Mouse (Mus musculus) midbrain, embryonic 15.5 days (tissue): ENCODE measurements around the gene Zfp646. TPM values are rescaled to one million over a fixed set of nuclear protein-coding genes. Genes with fewer than 3 reads are reported as not detected.
"Not testable (repeated sequence)": the region's sequence is repeated elsewhere in the genome, so short reads cannot be mapped to it uniquely, and the experiment has no call there.

Experiments
- ATAC-seq: fragments of 200-750 bp; cut with Nextera tagmentation; replicated peaks from 2 replicates; pipeline ENCODE4 v1.8.0; 2017; ENCODE audit warnings: moderate TSS enrichment
- H3K27ac ChIP-seq: fragments of 300-500 bp; sonication (generic); 2 replicates; pipeline ENCODE4 v1.5.1; 2015; ENCODE audit warnings: mild to moderate bottlenecking, inconsistent platforms
- H3K27me3 ChIP-seq: fragments of 300-500 bp; sonication (generic); replicated peaks from 2 replicates; pipeline ENCODE4 v1.6.1; 2015; ENCODE audit warnings: inconsistent platforms
- H3K36me3 ChIP-seq: fragments of 300-500 bp; sonication (generic); replicated peaks from 2 replicates; pipeline ENCODE4 v1.6.1; 2015; ENCODE audit warnings: inconsistent platforms
- H3K4me1 ChIP-seq: fragments of 300-500 bp; sonication (generic); 2 replicates; pipeline ENCODE4 v1.6.1; 2015; ENCODE audit warnings: inconsistent platforms
- H3K4me2 ChIP-seq: fragments of 300-500 bp; sonication (generic); 2 replicates; pipeline ENCODE4 v1.6.1; 2015; ENCODE audit warnings: inconsistent platforms, mild to moderate bottlenecking, moderate library complexity
- H3K4me3 ChIP-seq: fragments of 300-500 bp; sonication (generic); 2 replicates; pipeline ENCODE4 v1.5.1; 2015; ENCODE audit warnings: mild to moderate bottlenecking, inconsistent platforms
- H3K9ac ChIP-seq: fragments of 300-500 bp; sonication (generic); 2 replicates; pipeline ENCODE4 v1.6.1; 2015; ENCODE audit warnings: mild to moderate bottlenecking, inconsistent platforms
- H3K9me3 ChIP-seq: fragments of 300-500 bp; sonication (generic); 2 replicates; pipeline ENCODE4 v1.6.1; 2016; ENCODE audit warnings: inconsistent platforms
- WGBS: fragments of 180-500 bp; shearing (Covaris S2); methylation state at CpG from one replicate; pipeline ENCODE4 v1.1.7; 2015; ENCODE audit warnings: mixed read lengths; 5-methylcytosine and 5-hydroxymethylcytosine counted together
- polyA plus RNA-seq: library from polyadenylated mRNA; unstranded; fragments of >200 nt; fragmentation: Nextera tagmentation; extraction: Ambion mirVana; gene quantifications from 2 replicates; pipeline ENCODE4 v1.2.1, GENCODE M21; 2015

Gene Zfp646
- polyA plus RNA-seq, result 10.6 and 11.4 TPM in 2 replicates

- under 1% methylated on average over 41 of the region's 41 CpGs for WGBS
- Histone ChIP-seq H3K4me2 (peak within 1 kb of the TSS; percentile 83), H3K9me3 (no peaks in the 10 kb centered on the region), H3K27me3 (no peaks in the 10 kb centered on the region), H3K27ac (peak within 1 kb of the TSS; percentile 99), H3K9ac (peak within 1 kb of the TSS; percentile 84), H3K36me3 (peaks cover 22% of the 10 kb centered on the region), H3K4me3 (peak within 1 kb of the TSS; percentile 81), H3K4me1 (peaks cover 39% of the 10 kb centered on the region)
- peak; percentile 93 for ATAC-seq
These were observed at the start of gene Zfp646 for GRCm38 (mm10) chr7:127876041-127876466. Zfp646 (plus strand) TSS chr7:127876221.

- H3K9me3 ChIP-seq, result no peaks in the 10 kb centered on the region
- 79% methylated on average over 2 of the region's 2 CpGs for WGBS
- H3K36me3 ChIP-seq, result no peaks in the 10 kb centered on the region
- H3K4me1 ChIP-seq, result peaks cover 3% of the 10 kb centered on the region; the same call in 1 of the 2 replicates
- no peak overlapping the region for H3K4me3 ChIP-seq
- no peak overlapping the region for H3K4me2 ChIP-seq
- ATAC-seq, result no peak
- no peaks in the 10 kb centered on the region for H3K27me3 ChIP-seq
- H3K27ac ChIP-seq, result no peak overlapping the region
- H3K9ac ChIP-seq, result no peak overlapping the region
These were observed 40.5 kb upstream of the Zfp646 start for GRCm38 (mm10) chr7:127835550-127835949.

GRCm38 (mm10) chr7:127837473-127837872, 38.5 kb upstream of the Zfp646 start:
- 89% methylated on average over 5 of the region's 5 CpGs for WGBS
- no peak overlapping the region for H3K4me3 ChIP-seq
- no peak overlapping the region for H3K9ac ChIP-seq
- no peaks in the 10 kb centered on the region for H3K36me3 ChIP-seq
- no peaks in the 10 kb centered on the region for H3K9me3 ChIP-seq
- peaks cover 9% of the 10 kb centered on the region for H3K4me1 ChIP-seq
- no peak overlapping the region for H3K27ac ChIP-seq
- H3K27me3 ChIP-seq, result no peaks in the 10 kb centered on the region
- no peak for ATAC-seq
- H3K4me2 ChIP-seq, result no peak overlapping the region

GRCm38 (mm10) chr7:127837878-127838277, 38.1 kb upstream of the Zfp646 start:
- H3K4me3 ChIP-seq, H3K9me3 ChIP-seq, H3K9ac ChIP-seq, H3K4me2 ChIP-seq, ATAC-seq, H3K27ac ChIP-seq, H3K36me3 ChIP-seq, H3K27me3 ChIP-seq: not testable (repeated sequence)
- H3K4me1 ChIP-seq, result peaks cover 13% of the 10 kb centered on the region
- WGBS, result 78% methylated on average over 4 of the region's 4 CpGs

- not testable (repeated sequence) for H3K9ac ChIP-seq, H3K4me2 ChIP-seq, H3K4me3 ChIP-seq, ATAC-seq, H3K27me3 ChIP-seq, H3K9me3 ChIP-seq, H3K36me3 ChIP-seq
- Histone ChIP-seq H3K4me1 (peaks cover 15% of the 10 kb centered on the region), H3K27ac (0 out of 2 replicates have a peak overlapping the region, but pooled peaks have one; percentile 90)
- 72% methylated on average over 2 of the region's 2 CpGs for WGBS
These were observed 36.0 kb upstream of the Zfp646 start for GRCm38 (mm10) chr7:127840031-127840430.

GRCm38 (mm10) chr7:127840886-127841285, 35.1 kb upstream of the Zfp646 start:
- Histone ChIP-seq H3K27ac (peak overlapping the region; percentile 90), H3K9me3 (no peaks in the 10 kb centered on the region), H3K27me3 (no peaks in the 10 kb centered on the region), H3K9ac (peak overlapping the region; percentile 60), H3K4me3 (peak overlapping the region; percentile 66), H3K36me3 (no peaks in the 10 kb centered on the region), H3K4me2 (peak overlapping the region; percentile 89), H3K4me1 (peaks cover 15% of the 10 kb centered on the region)
- 4% methylated on average over 15 of the region's 15 CpGs for WGBS
- ATAC-seq, result peak; percentile 44; the same call in 1 of the 2 replicates

GRCm38 (mm10) chr7:127841340-127842000, 34.6 kb upstream of the Zfp646 start:
- Histone ChIP-seq H3K4me1 (peaks cover 15% of the 10 kb centered on the region), H3K9me3 (no peaks in the 10 kb centered on the region), H3K27ac (peak overlapping the region; percentile 90), H3K4me2 (peak overlapping the region; percentile 89), H3K4me3 (peak overlapping the region; percentile 66), H3K9ac (peak overlapping the region; percentile 60), H3K27me3 (no peaks in the 10 kb centered on the region), H3K36me3 (no peaks in the 10 kb centered on the region)
- peak; percentile 96 for ATAC-seq
- under 1% methylated on average over 39 of the region's 46 CpGs for WGBS

- Histone ChIP-seq H3K4me3 (peak overlapping the region; percentile 66), H3K36me3 (no peaks in the 10 kb centered on the region), H3K9me3 (no peaks in the 10 kb centered on the region), H3K4me2 (peak overlapping the region; percentile 89), H3K27me3 (no peaks in the 10 kb centered on the region), H3K4me1 (peaks cover 15% of the 10 kb centered on the region), H3K27ac (peak overlapping the region; percentile 90), H3K9ac (peak overlapping the region; percentile 60)
- ATAC-seq, result peak; percentile 68
- 1% methylated on average over 40 of the region's 40 CpGs for WGBS
These were observed 33.9 kb upstream of the Zfp646 start for GRCm38 (mm10) chr7:127842001-127842718.

- Histone ChIP-seq H3K4me3 (no peak overlapping the region), H3K27me3 (no peaks in the 10 kb centered on the region), H3K9me3 (no peaks in the 10 kb centered on the region), H3K4me1 (no peaks in the 10 kb centered on the region), H3K36me3 (no peaks in the 10 kb centered on the region), H3K27ac (no peak overlapping the region), H3K9ac (no peak overlapping the region), H3K4me2 (no peak overlapping the region)
- no peak for ATAC-seq
- WGBS, result 84% methylated on average over 6 of the region's 6 CpGs
These were observed 25.8 kb upstream of the Zfp646 start for GRCm38 (mm10) chr7:127849973-127850875.

- ATAC-seq, result no peak
- H3K4me2 ChIP-seq, result no peak overlapping the region
These were observed 25.1 kb upstream of the Zfp646 start for GRCm38 (mm10) chr7:127850906-127851305.

GRCm38 (mm10) chr7:127858258-127858657, 17.8 kb upstream of the Zfp646 start:
- no peak for ATAC-seq
- H3K4me2 ChIP-seq, result no peak overlapping the region
- no peaks in the 10 kb centered on the region for H3K4me1 ChIP-seq
- H3K27ac ChIP-seq, result no peak overlapping the region
- 91% methylated on average over 6 of the region's 6 CpGs for WGBS
- no peaks in the 10 kb centered on the region for H3K27me3 ChIP-seq
- H3K9me3 ChIP-seq, result no peaks in the 10 kb centered on the region
- H3K9ac ChIP-seq, result no peak overlapping the region
- no peak overlapping the region for H3K4me3 ChIP-seq
- H3K36me3 ChIP-seq, result no peaks in the 10 kb centered on the region

More at GRCm38 (mm10) chr7:127850906-127851305, 25.1 kb upstream of the Zfp646 start:
- WGBS, result 80% methylated on average over 5 of the region's 5 CpGs
- H3K27me3 ChIP-seq, result no peaks in the 10 kb centered on the region
- H3K36me3 ChIP-seq, result no peaks in the 10 kb centered on the region
- no peaks in the 10 kb centered on the region for H3K4me1 ChIP-seq
- no peak overlapping the region for H3K9ac ChIP-seq
- H3K27ac ChIP-seq, result no peak overlapping the region
- no peaks in the 10 kb centered on the region for H3K9me3 ChIP-seq
- no peak overlapping the region for H3K4me3 ChIP-seq

- Histone ChIP-seq H3K4me2 (no peak overlapping the region), H3K4me1 (peaks cover 14% of the 10 kb centered on the region; the same call in 1 of the 2 replicates), H3K4me3 (no peak overlapping the region), H3K9ac (no peak overlapping the region), H3K27me3 (no peaks in the 10 kb centered on the region), H3K27ac (no peak overlapping the region), H3K9me3 (no peaks in the 10 kb centered on the region), H3K36me3 (peaks cover 38% of the 10 kb centered on the region)
- no peak; the same call in 1 of the 2 replicates for ATAC-seq
- WGBS, result 94% methylated on average over 12 of the region's 12 CpGs
These were observed 9.6 kb upstream of the Zfp646 start for GRCm38 (mm10) chr7:127866434-127866833.
